Mouse (Mus musculus): ENCODE measurements around the gene Brwd1. TPM values are rescaled to one million over a fixed set of nuclear protein-coding genes. Genes with fewer than 3 reads are reported as not detected.
"Not testable (repeated sequence)": the region's sequence is repeated elsewhere in the genome, so short reads cannot be mapped to it uniquely, and the experiment has no call there.

Gene Brwd1
- total RNA-seq, 2 experiments from 2014 or later: 127 to 154 TPM

GRCm38 (mm10) chr16:96083179-96083646, 887 bp upstream of the Brwd1 start:
- intact Hi-C loops (cut with DNase I): loop anchor here (2.0 kb wide), 1 partner anchor 62 kb away; the partner anchor contains the start of gene Wrb

DNA sequence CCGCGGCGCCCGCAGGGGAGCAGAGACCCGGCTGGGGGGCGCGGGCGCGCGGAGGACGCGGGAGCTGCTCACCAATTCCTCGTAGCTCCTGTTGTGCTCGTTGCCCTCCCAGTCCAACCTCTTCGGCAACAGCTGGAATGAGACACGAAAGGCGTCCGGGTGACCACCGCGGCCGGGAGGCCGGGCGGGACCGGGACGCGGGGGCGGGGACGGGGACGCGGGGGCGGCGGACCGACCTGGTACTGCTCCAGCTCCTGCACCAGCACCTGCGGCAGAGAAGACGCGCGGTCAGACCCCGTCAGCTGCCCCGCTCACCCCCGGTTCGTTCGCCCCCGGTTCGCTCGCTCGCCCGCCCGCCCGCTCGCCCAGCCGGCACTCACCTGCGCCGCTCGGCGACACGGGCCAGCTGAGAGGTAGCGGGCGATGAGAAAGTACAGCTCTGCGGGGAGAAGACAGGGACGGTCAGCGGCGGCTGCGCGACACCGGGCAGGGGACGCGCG, 534 bp downstream of the Brwd1 start:
- intact Hi-C loops (cut with DNase I): loop anchor here (1.0 to 2.0 kb wide), 2 partner anchors 46 to 63 kb away; partner anchors contain the start of genes Hmgn1 and Wrb

More at GRCm38 (mm10) chr16:96083179-96083646, 887 bp upstream of the Brwd1 start:
- peak in 1 of 2 experiments; percentile 57 for DNase-seq (ENCODE audit: low spot score in 2 of 2)

DNA sequence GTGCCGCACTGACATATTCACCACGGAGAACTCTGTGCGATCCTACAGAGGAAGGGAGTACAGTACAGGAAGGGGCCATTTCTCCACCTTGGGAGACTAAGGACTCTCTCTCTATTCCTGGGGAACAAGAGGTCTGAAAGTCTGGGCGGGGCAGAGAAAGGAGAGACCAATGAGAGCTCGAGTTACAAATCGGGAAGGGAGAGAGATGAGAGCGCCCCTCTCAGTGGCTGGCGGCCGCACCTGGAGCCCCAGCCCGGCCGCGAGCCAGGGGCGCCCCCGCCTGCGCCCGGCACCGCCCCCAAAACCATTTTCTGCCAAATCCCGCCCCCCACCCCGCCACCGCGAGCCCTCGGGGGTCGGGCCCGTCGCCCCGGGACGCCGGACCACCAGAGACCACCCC, 995 bp downstream of the Brwd1 start:
- DNase-seq (ENCODE audit: low spot score in 2 of 2): peak; percentile 90 to 91
- intact Hi-C loops (cut with DNase I): no loop called here

More for the DNA sequence above, 534 bp downstream of the Brwd1 start:
- DNase-seq (ENCODE audit: low spot score in 2 of 2): peak in 1 of 2 experiments; percentile 65

DNA sequence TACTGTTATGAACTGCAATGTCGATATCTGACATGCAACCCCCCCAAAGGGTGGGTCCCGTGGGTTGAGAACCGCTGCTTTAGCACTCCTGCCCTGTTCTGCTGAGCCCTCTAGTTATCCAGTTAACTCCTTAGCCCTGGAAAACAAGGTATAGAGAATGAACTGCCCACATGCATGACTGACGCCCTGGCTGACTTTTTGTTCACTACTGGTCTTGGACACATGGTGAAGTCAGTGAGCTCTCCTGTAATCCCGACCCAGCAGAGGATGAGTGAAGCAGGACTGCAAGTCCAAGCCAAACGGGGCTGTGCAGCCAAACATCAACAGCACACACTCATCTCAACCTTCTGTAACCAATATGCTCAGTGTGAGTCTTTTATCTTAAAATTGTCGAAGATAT, 1.8 kb downstream of the Brwd1 start:
- intact Hi-C loops (cut with DNase I): no loop called here
- DNase-seq (ENCODE audit: low spot score in 2 of 2): no peak

DNA sequence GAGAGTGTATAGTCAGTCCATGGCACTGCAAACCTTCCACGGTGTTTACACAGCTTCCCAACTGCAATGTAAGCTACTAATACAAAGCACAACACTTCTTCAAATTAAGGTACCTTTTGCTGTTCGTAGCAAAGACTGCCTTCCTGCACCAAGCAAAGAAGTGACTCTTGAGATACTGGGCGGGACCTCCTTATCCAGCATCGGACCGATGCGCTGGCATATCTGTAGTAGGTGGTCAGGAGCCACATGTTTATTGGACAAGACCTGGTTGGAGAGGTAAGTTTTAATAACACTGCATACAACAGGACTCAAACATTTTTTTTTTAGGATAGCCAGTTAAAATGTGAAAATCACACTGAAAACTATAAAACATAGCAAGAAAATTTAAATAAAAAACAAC, 14.0 kb downstream of the Brwd1 start:
- no peak for DNase-seq (ENCODE audit: low spot score in 2 of 2)
- intact Hi-C loops (cut with DNase I): no loop called here

- intact Hi-C loops (cut with DNase I): no loop called here
These were observed 16.2 kb downstream of the Brwd1 start for GRCm38 (mm10) chr16:96066174-96066573.

GRCm38 (mm10) chr16:96064649-96065048, 17.7 kb downstream of the Brwd1 start:
- no peak for DNase-seq (ENCODE audit: low spot score in 2 of 2)
- intact Hi-C loops (cut with DNase I): no loop called here

More at GRCm38 (mm10) chr16:96066174-96066573, 16.2 kb downstream of the Brwd1 start:
- DNase-seq (ENCODE audit: low spot score in 2 of 2): no peak

DNA sequence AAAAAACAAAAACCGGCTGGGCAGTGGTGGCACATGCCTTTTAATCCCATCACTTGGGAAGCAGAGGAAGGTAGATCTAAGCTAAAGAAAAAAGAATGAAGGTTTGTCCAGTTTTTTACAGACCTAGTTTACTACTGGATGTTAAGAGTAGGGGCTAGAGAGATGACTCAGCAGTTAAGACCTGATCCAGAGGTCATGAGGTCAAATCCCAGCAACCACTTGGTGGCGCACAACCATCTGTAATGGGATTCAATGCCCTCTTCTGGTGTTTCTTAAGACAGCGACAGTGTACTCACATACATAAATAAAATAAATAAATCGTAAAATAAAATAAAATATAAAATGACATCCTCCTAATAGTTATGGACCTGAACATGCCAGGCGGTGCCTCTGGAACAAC, 38.2 kb downstream of the Brwd1 start:
- intact Hi-C loops (cut with DNase I): loop anchor here (10.0 kb wide), 1 partner anchor 111 kb away; no protein-coding TSS in a partner anchor
- DNase-seq (ENCODE audit: low spot score in 2 of 2): no peak

DNA sequence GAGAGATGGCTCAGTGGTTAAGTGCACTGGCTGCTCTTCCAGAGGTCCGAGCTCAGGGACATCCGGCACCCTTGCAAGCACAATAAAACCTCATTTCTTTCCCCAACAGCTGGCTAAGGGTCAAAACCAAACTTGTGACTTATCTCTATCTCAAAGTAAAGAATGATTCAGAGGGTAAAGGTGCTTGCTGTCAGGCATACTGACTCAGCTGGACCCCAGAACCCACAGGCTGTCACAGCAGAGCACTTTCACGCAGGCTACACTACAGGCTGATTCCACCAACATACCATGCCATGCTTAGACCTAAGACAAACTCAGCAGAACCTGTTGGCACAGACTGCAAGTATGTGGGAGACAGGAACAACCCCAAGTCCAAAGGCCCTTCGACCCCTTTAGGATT, 41.6 kb downstream of the Brwd1 start:
- no peak for DNase-seq (ENCODE audit: low spot score in 2 of 2)
- intact Hi-C loops (cut with DNase I): loop anchor here (10.0 kb wide), 1 partner anchor 114 kb away; no protein-coding TSS in a partner anchor

DNA sequence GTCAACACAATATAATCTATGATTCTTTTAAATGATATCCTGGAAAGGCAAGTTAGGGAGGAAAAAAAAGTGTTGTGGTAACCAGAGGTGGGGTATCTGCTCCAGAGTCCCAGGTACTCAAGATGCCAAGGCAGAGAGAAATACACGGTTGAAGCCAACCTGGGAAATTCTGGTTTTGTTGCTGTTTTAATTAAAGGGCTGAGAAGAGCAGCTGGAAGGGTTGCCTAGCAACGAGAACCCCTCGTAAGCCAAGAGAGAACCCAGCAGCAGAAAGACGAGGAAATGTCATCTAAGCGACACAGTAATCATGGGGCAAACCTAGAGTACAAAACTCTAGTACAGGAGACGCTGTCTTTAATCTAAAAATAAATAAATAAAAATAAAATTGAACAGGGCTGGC, 42.8 kb downstream of the Brwd1 start:
- intact Hi-C loops (cut with DNase I): no loop called here
- DNase-seq (ENCODE audit: low spot score in 2 of 2): no peak

DNA sequence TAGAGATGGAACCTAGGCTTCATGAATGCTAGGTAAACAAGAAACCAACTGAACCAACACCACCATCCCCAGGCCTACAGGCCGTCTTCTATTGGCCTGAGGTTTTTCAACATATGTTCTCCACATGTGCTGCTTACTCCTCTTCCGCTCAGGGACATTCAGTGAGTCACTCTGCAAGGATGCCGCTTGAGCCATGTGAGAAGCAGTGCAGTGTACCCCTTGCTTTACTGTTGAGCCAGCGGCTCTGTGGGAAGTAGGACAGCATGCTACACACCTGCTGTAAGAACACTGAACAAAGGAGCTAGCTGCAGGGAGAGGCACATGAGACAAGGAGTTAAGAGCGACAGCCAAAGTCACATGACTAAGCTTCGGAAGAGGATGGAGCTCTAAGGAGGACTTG, 47.9 kb downstream of the Brwd1 start:
- DNase-seq (ENCODE audit: low spot score in 2 of 2): peak in 1 of 2 experiments; percentile 30
- intact Hi-C loops (cut with DNase I): no loop called here

- DNase-seq (ENCODE audit: low spot score in 2 of 2): no peak
- intact Hi-C loops (cut with DNase I): no loop called here
These were observed 49.8 kb downstream of the Brwd1 start for GRCm38 (mm10) chr16:96032368-96033043.

DNA sequence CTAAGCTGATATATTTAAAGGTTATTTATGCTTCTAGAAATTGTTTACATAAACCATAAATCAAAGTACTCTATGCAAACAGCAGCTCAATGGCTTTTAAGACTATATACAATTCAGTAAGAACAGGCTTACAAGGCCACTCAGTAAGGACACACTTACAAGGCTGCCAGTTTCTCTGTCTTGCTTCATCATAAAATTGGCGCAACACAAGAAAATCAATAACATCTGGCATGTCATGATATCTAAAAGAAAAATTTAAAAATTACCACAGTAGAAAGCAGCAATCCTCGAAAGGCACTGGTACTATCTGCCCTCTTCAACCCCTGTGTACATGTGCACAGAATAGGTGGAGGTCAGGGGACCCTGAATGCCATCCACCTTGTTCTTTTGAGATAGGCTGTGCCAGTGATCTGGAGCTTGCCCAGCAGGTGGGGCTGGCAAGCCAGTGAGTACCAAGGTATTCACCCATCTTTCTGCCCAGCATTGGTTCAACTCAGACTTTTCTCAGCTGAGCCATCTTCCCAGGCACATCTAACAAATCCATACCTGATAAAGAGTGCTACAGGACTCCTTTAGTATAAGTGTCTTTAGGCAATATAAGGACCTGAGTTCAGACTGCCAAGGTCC, 51.7 kb downstream of the Brwd1 start:
- intact Hi-C loops (cut with DNase I): no loop called here
- no peak for DNase-seq (ENCODE audit: low spot score in 2 of 2)

DNA sequence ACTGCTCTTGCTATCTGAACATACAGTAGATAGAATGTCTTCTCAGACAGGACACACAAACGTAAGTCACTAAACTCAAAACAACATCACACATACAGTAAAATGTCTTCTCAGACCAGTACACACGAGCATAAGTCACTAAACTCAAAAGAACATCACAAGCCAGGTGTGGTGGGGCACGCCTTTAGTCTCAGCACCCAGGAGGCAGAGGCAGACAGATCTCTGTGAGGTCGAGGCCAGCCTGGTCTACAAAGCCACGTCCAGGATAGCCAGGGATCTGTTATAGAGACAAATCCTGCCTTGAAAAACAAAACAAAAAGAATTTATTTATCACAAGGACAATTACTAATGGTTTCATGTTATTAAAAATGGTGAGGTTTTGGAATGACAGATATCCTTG, 56.1 kb downstream of the Brwd1 start:
- DNase-seq (ENCODE audit: low spot score in 2 of 2): no peak

DNA sequence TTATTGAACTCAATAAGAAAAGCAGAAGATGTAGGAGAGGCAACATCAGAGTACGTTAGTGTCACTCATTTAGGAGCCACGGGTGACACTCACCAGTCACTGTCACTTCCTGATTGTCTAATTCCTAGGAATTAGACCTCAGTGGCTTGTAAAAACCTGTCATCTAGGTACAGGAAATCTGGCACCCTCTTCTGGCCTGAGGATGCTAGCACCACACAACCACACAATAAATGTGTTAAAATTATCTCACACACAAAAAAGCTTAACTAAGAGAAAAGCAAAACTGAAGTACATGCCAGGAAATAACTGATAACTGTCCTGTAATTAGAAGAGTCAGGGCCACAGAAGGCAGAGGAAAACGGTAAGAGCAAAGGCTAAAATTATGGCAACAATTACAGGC, 57.1 kb downstream of the Brwd1 start:
- no peak for DNase-seq (ENCODE audit: low spot score in 2 of 2)
- intact Hi-C loops (cut with DNase I): no loop called here

More for the DNA sequence above, 56.1 kb downstream of the Brwd1 start:
- intact Hi-C loops (cut with DNase I): no loop called here

DNA sequence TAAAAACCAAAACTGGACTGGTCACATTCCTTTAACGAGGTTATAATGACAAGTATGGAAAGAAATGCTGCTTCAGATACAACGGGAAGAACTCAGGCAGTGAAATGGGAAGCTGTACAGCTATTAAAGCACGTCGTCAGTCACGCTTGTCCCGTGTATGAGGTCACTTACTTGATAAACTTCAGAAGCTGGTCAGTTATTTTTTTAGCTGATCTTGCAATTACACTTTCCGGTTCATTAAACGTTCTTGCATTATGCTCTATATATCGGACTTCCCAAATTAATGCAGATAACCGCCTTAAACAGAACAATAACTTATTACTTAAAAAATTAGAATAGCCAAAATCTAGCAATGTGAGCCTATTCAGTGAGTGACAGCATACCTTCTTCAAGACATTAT, 61.3 kb downstream of the Brwd1 start:
- no peak for DNase-seq (ENCODE audit: low spot score in 2 of 2)
- intact Hi-C loops (cut with DNase I): no loop called here

GRCm38 (mm10) chr16:96009124-96009523, 73.2 kb downstream of the Brwd1 start:
- intact Hi-C loops (cut with DNase I); DNase-seq (ENCODE audit: low spot score in 2 of 2): not testable (repeated sequence)

GRCm38 (mm10) chr16:96004278-96004677, 78.0 kb downstream of the Brwd1 start:
- intact Hi-C loops (cut with DNase I); DNase-seq (ENCODE audit: low spot score in 2 of 2): not testable (repeated sequence)

GRCm38 (mm10) chr16:95999291-95999690, 83.0 kb downstream of the Brwd1 start:
- intact Hi-C loops (cut with DNase I): no loop called here
- no peak for DNase-seq (ENCODE audit: low spot score in 2 of 2)

- no peak for DNase-seq (ENCODE audit: low spot score in 2 of 2)
- intact Hi-C loops (cut with DNase I): no loop called here
These were observed 86.2 kb downstream of the Brwd1 start for GRCm38 (mm10) chr16:95996156-95996555.

GRCm38 (mm10) chr16:95994576-95994975, 87.8 kb downstream of the Brwd1 start:
- intact Hi-C loops (cut with DNase I): not testable (repeated sequence)

More at GRCm38 (mm10) chr16:95994576-95994975, 87.8 kb downstream of the Brwd1 start:
- DNase-seq (ENCODE audit: low spot score in 2 of 2): peak; percentile 16 to 22

All from left cerebral cortex, postnatal 36 days (tissue).